Mouse (Mus musculus) heart, adult 2 months (tissue): Measurements from ENCODE around the gene Acot2.

Source experiments
- CTCF ChIP-seq: fragments of 200-600 bp; IDR thresholded peaks from 2 replicates; pipeline ENCODE4 v1.8.1; 2022; ENCODE audit warnings: antibody characterized with exemption, mild to moderate bottlenecking, moderate library complexity
- POLR2A ChIP-seq: fragments of 200-500 bp; IDR thresholded peaks from 2 replicates; pipeline ENCODE4 v1.6.1; 2011; ENCODE audit warnings: mild to moderate bottlenecking, low read depth, low read length, control low read depth; ENCODE audit not compliant: insufficient read depth

GRCm38 (mm10) chr12:83951711-83952575, 35.7 kb upstream of the Acot2 start:
- TF ChIP-seq CTCF (no peak), POLR2A (no peak)
